Mouse (Mus musculus): ENCODE measurements around the gene Kdf1. TPM values are rescaled to one million over a fixed set of nuclear protein-coding genes. Genes with fewer than 3 reads are reported as not detected.
"Not testable (repeated sequence)": the region's sequence is repeated elsewhere in the genome, so short reads cannot be mapped to it uniquely, and the experiment has no call there.

Kdf1 gene
- polyA plus RNA-seq, 1 experiment, result 0.14 TPM

DNA sequence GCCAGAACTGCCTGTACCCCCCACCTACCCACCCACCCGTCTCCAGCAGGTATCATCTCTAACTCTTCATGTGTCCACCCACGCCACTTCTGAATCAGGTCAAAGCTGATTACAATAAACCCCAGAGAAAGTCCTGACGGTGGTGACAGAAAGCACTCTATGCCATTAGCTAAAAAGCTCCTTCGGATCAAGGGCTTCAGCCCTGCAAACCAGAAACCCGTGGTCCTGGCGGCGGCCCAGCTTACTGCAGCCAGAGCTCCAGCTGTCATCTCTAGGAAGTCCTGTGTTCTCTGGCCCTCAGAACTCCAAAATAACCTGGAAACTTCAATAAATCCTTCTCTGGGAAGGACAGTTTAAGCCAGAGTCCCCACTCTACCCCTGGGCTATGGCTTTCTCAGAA is 23.1 kb upstream of the Kdf1 start:
- peak in 1 of 2 experiments; percentile 47 for DNase-seq (ENCODE audit: extremely low spot score in 1 of 2, low spot score in 1 of 2)

DNA sequence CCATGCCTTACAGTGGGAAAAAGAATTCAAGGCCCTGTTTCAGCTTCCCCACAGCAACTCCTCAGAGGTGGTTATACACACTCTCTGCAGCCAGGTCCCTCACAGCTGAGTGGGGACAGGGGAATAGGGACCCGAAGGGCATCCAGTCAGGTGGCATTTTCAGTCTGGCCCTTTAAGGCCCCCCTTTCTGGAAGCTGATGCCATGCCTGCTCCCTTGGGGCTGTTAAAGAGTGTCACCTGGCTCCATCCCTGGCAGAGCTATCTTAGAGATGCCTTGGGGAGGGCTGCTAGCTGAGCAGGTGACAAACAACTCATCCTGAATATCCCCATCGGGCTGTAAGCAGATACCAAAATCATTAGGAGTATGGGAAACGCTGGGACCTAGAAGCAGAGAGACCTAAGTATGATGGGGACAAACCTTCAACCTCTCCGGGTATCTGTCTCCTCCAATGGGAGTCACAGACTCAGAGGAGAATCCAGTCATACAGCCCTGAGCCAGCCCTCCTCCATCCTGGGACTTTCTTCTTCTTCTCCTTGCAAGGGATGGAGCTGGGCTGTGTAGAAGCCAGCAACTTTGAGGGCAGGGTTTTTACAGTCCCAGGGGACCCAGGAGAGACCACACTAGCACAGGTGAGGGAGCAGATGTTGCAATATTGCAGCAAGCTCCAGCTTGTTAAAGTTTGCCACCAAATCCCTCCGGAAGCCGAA is 21.9 kb upstream of the Kdf1 start:
- DNase-seq (ENCODE audit: extremely low spot score in 1 of 2, low spot score in 1 of 2), result peak in 1 of 2 experiments; percentile 36

DNA sequence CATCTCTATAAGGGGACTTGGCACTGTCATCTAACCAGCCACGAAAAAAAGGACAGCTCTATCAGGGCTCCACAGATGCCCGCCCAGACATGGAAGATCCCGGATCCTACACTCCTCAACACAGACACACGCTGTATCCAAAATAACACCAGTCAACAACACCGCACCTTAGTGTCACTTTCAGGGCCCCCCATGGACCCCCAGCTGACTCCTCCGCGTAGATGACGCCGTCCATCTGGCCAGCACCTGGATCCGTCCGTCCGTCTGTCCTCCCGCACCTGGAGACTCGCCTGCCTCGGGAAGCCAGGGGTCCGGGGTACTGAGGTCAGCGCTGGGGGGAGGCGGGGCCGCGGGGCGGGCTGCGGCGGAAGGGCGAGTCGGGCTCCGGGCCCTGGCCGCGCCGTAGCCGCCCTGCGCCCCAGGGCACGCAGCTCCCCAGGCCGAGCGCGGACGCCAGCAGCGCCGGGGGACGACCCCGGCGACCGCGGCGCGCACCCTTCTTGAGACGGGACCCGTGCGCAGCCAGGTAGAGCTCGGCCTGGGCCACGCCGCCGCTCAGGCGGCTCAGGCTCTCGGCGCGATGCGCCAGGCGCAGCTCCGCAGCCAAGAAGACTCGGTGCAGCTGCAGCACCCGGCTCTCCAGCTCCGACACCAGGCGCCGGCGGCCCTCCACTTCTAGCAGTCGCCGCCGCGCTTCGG is 21.2 kb upstream of the Kdf1 start:
- DNase-seq (ENCODE audit: extremely low spot score in 1 of 2, low spot score in 1 of 2), result no peak

DNA sequence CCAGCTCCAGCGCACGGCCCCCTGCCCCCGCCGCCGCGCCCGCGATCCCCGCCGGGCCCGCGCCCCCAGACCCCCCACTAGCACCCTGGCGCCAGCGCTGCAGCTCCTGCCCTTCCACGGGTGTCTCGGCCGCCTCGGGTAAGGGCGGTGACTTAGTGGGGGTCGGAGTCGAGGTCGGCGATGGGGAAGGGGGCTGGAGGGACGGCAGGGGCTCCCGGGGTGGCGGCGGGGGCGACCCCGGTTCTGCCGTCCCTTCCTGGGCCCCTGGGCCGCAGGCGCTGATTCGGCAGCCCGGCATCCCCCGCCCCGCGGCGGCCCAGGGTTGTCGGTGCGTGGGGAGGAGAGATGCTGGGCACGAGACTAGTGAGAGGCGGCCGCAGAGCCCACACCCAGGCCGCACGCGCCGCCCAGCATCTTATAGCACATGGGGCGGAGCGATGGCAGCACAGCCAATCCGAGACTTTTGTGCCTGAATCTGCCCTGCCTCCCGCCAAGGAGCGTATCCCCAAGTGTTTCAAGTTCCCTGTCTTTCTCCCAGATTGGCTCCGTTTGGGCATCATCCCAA is 20.5 kb upstream of the Kdf1 start, which contains the start of gene Trnp1:
TSS of gene Trnp1 (minus strand) at position 391 of the 565 bp plus-strand sequence.
- peak; percentile 83 to 91 for DNase-seq (ENCODE audit: extremely low spot score in 1 of 2, low spot score in 1 of 2)

DNA sequence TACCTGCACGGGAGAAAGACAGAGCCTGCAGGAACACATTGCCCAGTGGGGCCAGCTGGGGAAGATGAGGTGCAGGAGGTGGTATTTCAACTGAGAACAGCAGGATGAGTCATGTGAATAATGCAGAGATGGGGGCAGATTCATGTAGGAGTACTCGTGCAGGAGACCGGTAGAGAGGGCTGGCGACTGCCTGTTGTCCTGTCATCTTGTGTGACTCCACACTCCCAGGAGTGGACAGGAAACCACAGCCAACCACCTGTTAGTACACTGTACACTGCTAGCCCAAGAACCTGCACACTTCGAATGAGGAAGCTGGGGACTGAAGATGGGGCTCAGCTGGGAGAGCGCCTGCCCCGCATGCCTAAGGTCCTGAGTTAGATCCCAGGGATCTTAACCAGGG is 17.2 kb upstream of the Kdf1 start:
- DNase-seq (ENCODE audit: extremely low spot score in 1 of 2, low spot score in 1 of 2), result peak in 1 of 2 experiments; percentile 33

- DNase-seq (ENCODE audit: extremely low spot score in 1 of 2, low spot score in 1 of 2), result no peak
These were observed 14.5 kb upstream of the Kdf1 start for GRCm38 (mm10) chr4:133504300-133504699.

- DNase-seq (ENCODE audit: extremely low spot score in 1 of 2, low spot score in 1 of 2), result no peak
These were observed 13.8 kb upstream of the Kdf1 start for GRCm38 (mm10) chr4:133504755-133505485.

- no peak for DNase-seq (ENCODE audit: extremely low spot score in 1 of 2, low spot score in 1 of 2)
These were observed 12.2 kb upstream of the Kdf1 start for GRCm38 (mm10) chr4:133506573-133506972.

DNA sequence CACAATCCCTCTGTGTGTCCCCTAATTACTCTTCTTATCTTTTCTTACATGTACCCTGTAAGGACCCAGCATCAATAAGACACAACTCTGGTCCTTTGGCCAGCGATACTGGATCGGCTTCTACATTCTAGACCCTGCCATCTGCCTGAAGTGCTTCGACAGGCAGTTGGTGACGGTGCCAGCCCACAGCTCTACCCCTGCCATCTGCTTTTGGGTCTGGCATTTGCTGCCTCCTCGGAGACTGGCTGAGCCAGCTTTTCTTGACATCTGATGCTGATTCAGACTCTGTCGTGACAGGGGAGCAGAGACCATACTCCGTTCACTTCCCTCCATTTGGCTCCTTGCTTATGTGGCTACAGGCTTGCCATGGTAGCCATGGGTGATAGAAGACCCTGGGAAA is 9.8 kb upstream of the Kdf1 start:
- DNase-seq (ENCODE audit: extremely low spot score in 1 of 2, low spot score in 1 of 2), result peak in 1 of 2 experiments; percentile 72

DNA sequence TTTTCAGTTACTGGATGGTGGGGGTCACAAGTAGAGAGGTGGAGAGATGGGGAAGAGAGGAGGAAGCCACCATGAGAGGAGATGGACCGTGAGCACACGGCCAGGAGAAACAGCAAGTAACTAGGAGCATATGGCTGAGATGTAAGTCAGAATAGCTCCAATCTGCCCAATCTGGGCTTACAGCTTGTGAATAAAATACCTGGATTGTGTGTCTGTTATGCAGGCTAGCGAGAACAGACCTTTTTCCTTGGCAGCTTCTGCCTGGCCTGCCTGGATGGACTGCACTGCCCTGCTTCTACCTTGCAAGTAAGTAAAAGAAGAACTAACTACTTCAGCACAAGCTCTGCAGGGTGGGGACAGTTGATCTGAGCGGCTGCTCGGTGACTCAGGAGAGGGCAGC is 7.7 kb upstream of the Kdf1 start:
- DNase-seq (ENCODE audit: extremely low spot score in 1 of 2, low spot score in 1 of 2), result no peak

GRCm38 (mm10) chr4:133512511-133512910 is 6.3 kb upstream of the Kdf1 start:
- not testable (repeated sequence) for DNase-seq (ENCODE audit: extremely low spot score in 1 of 2, low spot score in 1 of 2)

DNA sequence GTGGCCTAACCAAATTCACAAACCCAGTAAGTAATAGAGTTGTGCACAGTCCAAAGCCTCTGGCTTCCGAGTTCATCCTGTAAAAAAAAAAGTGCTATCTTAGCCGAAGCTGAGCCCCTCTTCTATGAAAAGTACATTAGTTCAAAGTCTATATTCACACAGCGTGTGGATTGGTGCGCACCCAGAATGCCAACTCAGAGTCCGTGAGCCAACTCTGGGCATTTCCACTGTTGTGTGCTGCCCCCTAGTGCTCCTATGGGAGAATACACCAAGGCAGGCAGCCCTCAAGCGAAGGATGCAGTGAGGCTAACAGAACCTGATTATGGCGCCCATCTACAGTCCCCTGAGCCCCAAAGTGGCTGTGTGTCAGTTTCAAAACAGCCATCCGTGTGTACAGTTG is 5.8 kb upstream of the Kdf1 start:
- DNase-seq (ENCODE audit: extremely low spot score in 1 of 2, low spot score in 1 of 2), result peak; percentile 56 to 90

GRCm38 (mm10) chr4:133519369-133519665 is 554 bp downstream of the Kdf1 start:
- no peak for DNase-seq (ENCODE audit: extremely low spot score in 1 of 2, low spot score in 1 of 2)

DNA sequence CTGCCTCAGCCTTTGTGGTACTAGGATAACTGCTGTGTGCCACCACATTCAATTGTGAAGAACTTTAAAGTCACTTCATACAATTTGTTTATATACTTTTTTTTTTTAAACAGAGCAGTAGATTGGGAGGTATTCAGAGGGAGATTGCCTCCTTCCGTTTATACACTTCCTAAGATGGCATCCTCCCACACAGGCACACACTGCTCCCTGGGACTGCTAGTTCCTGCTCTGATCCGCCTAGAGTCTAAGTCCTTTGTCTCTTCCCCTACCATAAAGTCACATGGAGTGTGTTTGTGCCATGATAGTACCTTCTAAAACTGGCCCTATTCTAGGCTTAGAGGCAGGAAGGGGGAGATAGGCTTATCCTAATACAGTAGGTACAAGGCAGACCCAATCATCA is 2.7 kb downstream of the Kdf1 start:
- no peak for DNase-seq (ENCODE audit: extremely low spot score in 1 of 2, low spot score in 1 of 2)

- no peak for DNase-seq (ENCODE audit: extremely low spot score in 1 of 2, low spot score in 1 of 2)
These were observed 9.0 kb downstream of the Kdf1 start for GRCm38 (mm10) chr4:133527788-133528187.

DNA sequence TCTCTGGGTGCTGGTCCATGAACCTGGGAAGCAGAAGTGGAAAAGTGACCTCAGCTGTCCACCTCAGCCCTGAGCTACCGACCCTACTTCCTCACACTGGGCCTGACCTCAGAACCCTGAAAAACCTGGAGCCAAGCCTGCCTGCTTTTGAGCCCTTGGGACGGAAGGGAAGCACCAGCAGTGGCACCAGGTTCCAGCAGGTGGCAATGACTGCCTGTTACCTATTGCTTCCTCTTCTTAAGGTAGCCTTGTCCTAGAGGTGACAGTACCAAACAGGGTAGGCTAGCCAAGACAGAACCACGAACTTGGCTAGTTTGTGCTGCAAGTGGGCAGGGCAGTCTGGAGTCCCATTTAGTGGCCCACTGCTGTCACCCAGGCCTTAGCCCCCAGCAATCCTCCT is 14.0 kb downstream of the Kdf1 start:
- no peak for DNase-seq (ENCODE audit: extremely low spot score in 1 of 2, low spot score in 1 of 2)

DNA sequence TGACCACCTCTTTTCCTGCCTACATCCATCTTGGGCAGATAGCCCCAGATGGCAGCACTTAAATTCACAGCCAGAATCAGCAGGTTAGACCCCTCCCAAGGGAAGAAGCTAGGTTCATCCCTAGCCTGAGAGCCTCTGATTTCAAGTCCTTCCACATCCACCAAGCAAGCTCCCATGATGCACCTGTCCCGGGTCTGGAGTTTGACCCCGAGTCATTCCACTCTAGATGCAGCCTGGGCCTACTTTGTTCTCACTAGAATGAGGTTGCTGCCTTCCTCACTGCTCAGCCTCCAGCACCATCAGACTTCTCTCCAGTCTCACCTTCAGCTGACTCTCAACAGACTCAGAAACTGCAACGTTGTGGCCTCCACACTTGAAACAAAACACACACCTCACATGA is 17.3 kb downstream of the Kdf1 start:
- no peak for DNase-seq (ENCODE audit: extremely low spot score in 1 of 2, low spot score in 1 of 2)

GRCm38 (mm10) chr4:133536652-133537051 is 17.9 kb downstream of the Kdf1 start:
- no peak for DNase-seq (ENCODE audit: extremely low spot score in 1 of 2, low spot score in 1 of 2)

GRCm38 (mm10) chr4:133545272-133546231 is 26.8 kb downstream of the Kdf1 start, which contains the start of gene Nudc:
Nudc (minus strand) TSS chr4:133545996.
- DNase-seq (ENCODE audit: extremely low spot score in 1 of 2, low spot score in 1 of 2), result peak; percentile 93 to 97

DNA sequence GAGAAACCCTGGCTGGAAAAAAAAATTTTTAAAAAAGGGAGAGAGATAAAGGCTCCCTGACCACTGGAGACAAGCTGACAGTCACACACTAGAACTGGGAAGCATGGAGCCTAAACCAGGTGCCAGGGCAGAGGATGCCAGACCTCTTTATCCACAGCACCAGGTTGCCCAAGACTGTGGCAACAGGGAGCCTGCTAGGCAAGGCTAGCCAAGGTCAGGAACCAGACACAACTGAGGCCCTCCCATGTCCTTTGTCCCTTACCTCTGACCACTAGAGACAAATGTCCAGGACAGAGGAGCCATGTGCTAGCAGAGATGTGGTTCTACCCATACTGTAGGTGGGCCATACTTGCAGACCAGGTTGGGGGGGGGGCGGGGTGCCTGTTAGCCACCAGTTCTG is 33.3 kb downstream of the Kdf1 start:
- DNase-seq (ENCODE audit: extremely low spot score in 1 of 2, low spot score in 1 of 2), result no peak
